Mouse (Mus musculus): Measurements from ENCODE around the gene Xrra1. TPM values are rescaled to one million over a fixed set of nuclear protein-coding genes. Genes with fewer than 3 reads are reported as not detected.
"Not testable (repeated sequence)": the region's sequence is repeated elsewhere in the genome, so short reads cannot be mapped to it uniquely, and the experiment has no call there.

Gene Xrra1
- polyA plus RNA-seq (2012; ENCODE audit: insufficient read depth, insufficient read length, missing spikeins): not detected in 2 replicates

DNA sequence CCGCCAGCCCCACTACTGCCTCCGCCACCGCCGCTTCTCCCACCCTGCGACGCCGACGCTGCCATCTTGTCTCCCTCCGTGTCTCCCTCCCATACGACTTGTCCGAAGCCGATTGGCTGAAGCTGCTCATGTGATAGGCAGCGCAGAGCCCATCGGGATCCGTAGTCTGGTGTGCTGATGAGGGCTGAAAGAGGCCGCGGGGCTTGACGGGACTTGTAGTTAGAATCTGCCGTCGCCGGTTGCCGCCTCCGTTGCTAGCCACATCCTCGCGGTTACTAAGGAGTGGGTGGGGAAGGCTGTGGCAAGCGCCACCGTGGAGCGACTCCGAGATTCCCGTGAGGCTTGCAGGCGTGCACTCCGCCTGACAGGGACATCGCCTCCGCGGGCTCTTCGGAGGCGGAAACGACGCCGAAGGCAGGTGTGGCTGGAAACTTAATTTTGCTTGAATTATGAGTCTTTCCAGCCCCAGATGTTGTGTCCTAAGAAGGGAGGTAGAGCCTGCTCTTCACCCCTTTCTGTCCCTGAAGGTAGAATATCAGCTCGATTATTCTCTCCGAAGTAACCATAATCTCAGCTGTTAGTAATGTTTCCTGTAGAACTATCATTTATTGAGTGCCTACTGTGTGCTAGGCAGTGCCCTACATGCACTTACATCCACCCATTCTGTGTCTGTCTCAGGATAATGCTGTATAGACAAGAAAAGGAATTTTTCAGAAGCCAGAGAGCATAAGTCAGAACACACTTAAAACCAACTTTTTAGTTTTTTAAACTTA lies at the start of gene Xrra1:
Gene Xrra1, plus strand, starts transcription at position 304 of the 773 bp plus-strand sequence.
- H3K4me1 ChIP-seq (ENCODE audit: control insufficient read depth, insufficient read depth, insufficient read length, low read length): peaks cover 7% of the 10 kb centered on the region
- H3K4me3 ChIP-seq (ENCODE audit: insufficient read depth, low read depth, low read length): peak within 1 kb of the TSS; percentile 73
- H3K27ac ChIP-seq (replicated peaks; ENCODE audit: low read depth, low read length): no peak within 1 kb of the TSS

DNA sequence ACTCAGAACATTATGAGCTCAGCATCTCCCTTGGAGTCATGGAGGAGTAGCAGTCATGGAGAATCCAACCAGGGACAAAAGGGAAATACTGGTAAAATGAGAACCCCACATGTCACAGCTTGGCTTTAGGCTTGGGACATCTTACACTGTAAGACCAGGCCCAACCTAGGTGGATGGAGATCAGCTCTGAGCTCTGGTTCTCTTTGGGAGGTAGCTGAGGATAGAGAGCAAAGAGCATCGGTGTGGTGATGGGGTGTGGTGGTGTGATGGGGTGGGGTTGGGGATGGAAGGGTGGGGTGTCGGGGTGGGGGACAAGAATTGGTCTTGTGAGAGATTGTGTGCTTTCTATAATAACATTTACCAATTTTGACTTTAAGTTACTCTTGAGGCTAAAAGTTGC lies 48.1 kb upstream of the Xrra1 start:
- Histone ChIP-seq H3K4me1 (ENCODE audit: control insufficient read depth, insufficient read depth, insufficient read length, low read length) (no peaks in the 10 kb centered on the region), H3K4me3 (ENCODE audit: insufficient read depth, low read depth, low read length) (no peak overlapping the region), H3K27ac (replicated peaks; ENCODE audit: low read depth, low read length) (no peak overlapping the region)

DNA sequence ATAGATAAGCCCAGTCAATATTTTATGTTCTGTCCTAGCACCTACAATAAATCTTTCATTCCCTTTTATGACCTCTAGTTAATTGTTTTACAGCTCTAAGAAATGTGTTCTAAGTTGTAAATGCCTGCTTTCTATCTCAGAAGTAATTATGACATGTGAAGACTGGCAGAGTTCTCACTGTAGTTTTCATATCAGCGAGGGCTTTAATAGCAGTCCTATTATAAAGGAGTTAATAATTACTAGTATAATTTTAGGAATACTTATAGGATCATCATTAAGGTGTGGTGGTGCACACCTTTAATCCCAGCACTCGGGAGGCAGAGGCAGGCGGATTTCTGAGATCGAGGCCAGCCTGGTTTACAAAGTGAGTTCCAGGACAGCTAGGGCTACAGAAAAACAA lies 47.3 kb upstream of the Xrra1 start:
- Histone ChIP-seq H3K27ac (replicated peaks; ENCODE audit: low read depth, low read length) (no peak overlapping the region), H3K4me3 (ENCODE audit: insufficient read depth, low read depth, low read length) (no peak overlapping the region), H3K4me1 (ENCODE audit: control insufficient read depth, insufficient read depth, insufficient read length, low read length) (no peaks in the 10 kb centered on the region)

DNA sequence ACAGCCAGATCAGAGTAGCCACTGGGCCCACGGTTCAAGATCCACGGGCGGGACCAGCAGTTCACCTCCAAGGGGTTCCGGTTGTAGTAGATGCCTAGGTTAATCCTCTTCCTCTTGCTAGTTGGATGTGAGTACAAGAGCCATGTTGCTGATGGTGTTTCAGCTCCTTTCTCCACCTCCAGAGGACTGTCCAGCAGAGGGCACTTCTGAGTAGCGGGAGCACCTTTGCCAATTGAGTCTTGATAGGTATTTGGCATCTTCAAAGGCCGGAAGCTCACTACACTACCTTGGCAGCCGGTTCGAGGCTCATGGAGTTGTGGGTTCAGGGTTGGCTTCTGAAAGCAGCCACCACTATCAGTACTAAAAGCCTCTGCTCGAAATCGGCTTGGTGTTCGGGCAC lies 45.5 kb upstream of the Xrra1 start:
- no peak overlapping the region for H3K27ac ChIP-seq (replicated peaks; ENCODE audit: low read depth, low read length)
- H3K4me1 ChIP-seq (ENCODE audit: control insufficient read depth, insufficient read depth, insufficient read length, low read length): no peaks in the 10 kb centered on the region
- H3K4me3 ChIP-seq (ENCODE audit: insufficient read depth, low read depth, low read length): no peak overlapping the region

DNA sequence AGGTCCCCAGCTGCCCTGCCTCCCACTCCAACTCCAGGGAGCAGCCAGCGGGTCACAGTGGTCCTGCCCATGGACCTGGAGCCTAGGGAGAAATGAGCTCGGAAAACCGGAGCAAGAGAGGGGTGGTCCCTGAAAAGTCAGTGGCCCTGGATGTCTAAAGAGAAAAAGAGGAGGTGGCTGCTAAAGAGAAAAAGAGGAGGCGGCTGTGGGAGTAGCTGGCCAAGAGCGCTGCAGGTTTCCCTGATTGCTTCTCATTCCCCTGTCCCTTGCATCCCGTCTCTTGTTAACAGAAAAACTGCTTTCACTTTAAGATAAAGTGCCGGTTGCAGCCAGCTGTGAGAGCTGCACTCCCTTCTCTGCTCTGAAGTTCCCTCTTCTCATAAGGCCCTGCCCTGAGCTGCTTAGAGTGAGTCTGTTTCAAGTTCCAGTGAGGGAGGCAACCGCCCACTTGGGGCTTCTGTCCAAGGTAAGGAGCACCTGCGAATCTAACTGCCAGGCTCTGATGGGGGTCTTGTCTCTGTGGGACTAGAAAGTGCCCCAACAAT lies 40.7 kb upstream of the Xrra1 start:
- H3K27ac ChIP-seq (replicated peaks; ENCODE audit: low read depth, low read length); H3K4me1 ChIP-seq (ENCODE audit: control insufficient read depth, insufficient read depth, insufficient read length, low read length): not testable (repeated sequence)
- 0 out of 2 replicates have a peak overlapping the region, but pooled peaks have one; percentile 18 for H3K4me3 ChIP-seq (ENCODE audit: insufficient read depth, low read depth, low read length)

DNA sequence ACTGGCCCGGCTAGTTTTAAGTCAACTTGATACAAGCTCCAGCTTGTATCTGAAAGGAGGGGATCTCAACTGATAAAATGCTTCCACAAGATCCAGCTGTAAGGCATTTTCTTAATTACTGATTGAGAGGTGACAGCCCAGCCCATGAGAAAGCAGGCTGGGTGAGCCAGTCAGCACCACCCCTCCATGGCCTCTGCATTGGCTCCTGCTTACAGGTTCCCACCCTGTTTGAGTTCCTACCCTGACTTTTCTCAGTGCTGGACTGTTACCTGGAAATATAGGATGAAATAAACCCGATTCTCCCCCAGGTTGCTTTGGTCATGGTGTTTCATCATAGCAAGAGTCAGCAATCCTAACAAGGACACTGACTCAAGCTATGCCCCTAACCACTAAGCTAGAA lies 37.0 kb upstream of the Xrra1 start:
- Histone ChIP-seq H3K27ac (replicated peaks; ENCODE audit: low read depth, low read length) (no peak overlapping the region), H3K4me1 (ENCODE audit: control insufficient read depth, insufficient read depth, insufficient read length, low read length) (peaks cover 2% of the 10 kb centered on the region; the same call in 1 of the 2 replicates), H3K4me3 (ENCODE audit: insufficient read depth, low read depth, low read length) (no peak overlapping the region)

DNA sequence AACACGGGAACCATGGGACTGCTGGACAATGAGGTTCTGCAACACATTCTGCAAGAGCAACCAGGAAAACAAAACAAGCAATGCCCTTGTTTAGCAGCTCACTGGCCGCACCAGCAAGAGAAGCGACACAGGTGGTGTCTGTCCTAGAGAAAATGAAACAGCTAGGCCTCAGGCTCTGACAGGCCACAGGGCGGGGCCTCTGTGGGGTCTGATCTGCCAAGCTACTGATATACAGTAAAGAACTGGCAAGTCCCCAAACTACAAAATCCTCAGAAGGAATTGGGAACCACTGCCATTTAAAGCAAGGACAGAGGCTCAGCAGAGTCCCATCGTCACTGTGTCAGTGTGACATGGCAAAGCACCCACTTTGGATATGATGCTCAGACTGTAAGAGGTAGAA lies 36.5 kb upstream of the Xrra1 start:
- Histone ChIP-seq H3K4me1 (ENCODE audit: control insufficient read depth, insufficient read depth, insufficient read length, low read length) (peaks cover 2% of the 10 kb centered on the region; the same call in 1 of the 2 replicates), H3K4me3 (ENCODE audit: insufficient read depth, low read depth, low read length) (no peak overlapping the region), H3K27ac (replicated peaks; ENCODE audit: low read depth, low read length) (no peak overlapping the region)

DNA sequence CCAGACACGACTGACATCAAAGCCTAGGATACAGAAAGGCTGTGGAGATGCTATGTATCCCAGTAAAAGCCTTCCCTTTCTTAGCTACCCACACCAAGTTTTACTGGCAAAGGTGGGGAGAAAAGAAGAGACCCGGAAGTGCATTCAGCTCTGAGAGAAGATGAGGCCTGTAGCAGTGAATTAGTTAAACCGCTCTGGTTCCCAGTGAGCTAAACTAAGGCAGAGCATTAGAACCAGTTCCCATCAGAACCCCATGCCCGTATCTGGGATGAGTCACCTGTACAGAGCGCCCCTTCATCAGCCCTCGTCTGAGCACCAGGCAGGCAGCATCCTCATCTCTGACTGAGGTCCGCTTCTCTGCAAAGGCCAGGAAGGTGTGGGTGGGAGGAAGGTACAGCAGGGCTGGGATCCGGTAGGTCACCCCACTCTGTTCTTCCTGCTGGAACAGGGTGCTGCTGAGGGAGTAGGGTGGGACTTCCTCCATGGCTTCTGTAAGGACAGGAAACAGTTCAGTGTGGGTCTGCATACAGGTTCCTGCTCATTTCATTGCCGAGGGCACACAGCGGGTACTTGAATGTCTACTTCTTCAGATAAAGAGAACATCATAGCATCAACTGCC lies 35.8 kb upstream of the Xrra1 start:
- Histone ChIP-seq H3K4me1 (ENCODE audit: control insufficient read depth, insufficient read depth, insufficient read length, low read length) (peaks cover 2% of the 10 kb centered on the region; the same call in 1 of the 2 replicates), H3K27ac (replicated peaks; ENCODE audit: low read depth, low read length) (no peak overlapping the region), H3K4me3 (ENCODE audit: insufficient read depth, low read depth, low read length) (no peak overlapping the region)

DNA sequence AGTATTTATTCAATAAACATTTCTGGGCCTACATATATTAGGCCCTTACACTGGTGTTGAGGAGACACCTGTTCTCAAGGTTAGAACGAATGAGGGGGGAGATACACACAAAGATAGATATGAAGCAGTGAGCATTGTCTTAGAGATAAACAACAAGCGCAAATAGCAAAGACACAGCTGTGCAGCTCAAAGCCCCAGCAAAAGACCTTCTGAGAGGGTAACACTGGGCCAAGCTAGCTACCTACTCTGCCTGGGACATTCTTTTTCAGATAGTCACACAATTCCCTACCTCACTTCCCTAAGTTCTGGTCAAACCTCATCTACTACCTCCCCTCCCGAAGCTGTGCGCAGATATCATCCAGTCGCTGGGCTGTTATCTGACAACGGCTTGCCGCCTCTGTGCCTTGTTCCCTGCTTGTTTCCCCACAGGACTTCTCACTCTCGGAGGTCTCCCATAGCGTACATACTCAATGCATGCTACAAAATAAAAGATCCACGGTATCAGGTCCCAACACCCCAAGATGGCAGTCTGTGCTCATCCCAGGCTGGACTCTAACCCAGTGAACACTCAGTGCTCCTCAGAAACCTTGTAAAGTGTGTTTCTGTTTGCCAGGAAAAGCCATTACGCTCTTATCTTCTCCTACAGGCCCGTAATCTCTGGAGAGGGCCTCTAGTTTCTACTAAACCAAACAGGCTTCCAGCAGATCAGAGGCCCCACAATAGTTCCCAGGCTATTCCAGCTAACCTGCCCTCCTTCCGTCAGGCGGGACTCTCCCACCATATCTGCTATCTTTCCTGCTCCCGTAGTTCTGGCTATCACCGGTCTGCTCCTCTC lies 34.0 kb upstream of the Xrra1 start:
- peaks cover 2% of the 10 kb centered on the region; the same call in 1 of the 2 replicates for H3K4me1 ChIP-seq (ENCODE audit: control insufficient read depth, insufficient read depth, insufficient read length, low read length)
- H3K4me3 ChIP-seq (ENCODE audit: insufficient read depth, low read depth, low read length): no peak overlapping the region
- no peak overlapping the region for H3K27ac ChIP-seq (replicated peaks; ENCODE audit: low read depth, low read length)

DNA sequence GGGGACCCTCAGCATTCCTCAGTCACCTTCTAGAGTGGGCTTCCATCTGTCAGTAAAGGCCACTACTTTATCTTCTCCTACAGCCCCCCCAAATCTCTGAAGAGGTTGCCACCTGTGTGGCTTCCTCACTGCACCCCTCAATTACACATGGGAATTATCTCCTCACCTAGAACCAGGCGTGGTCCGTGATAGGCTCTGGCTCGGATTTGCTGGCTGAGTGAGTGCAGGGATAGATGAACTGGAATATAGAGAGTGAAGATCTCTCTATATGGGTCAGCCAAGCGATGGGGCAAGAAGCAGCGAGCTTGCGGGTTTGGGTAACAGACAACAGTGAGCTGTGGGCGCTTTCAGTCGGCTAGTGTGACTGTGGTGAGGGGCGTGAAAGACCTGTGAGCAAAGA lies 33.4 kb upstream of the Xrra1 start:
- H3K4me3 ChIP-seq (ENCODE audit: insufficient read depth, low read depth, low read length): no peak overlapping the region
- peaks cover 2% of the 10 kb centered on the region; the same call in 1 of the 2 replicates for H3K4me1 ChIP-seq (ENCODE audit: control insufficient read depth, insufficient read depth, insufficient read length, low read length)
- H3K27ac ChIP-seq (replicated peaks; ENCODE audit: low read depth, low read length): no peak overlapping the region

DNA sequence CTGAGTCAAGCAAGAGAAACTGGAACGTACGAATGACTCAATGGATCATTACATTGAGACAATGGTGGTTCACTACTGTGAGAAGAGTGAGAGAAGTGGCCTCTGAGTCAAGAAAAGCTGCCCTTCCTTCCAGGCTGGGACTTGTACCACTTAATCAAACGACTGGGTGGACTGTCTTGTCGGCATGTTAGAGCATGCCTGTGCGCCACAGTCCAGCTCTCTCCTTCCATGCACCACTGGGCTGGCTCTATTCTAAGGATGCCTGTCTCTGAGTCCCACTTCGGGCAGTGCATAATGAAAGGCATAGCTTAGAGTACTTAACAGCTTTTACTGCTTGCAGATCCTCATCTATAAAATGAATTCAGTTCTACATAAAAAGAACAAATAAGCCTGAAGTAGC lies 32.8 kb upstream of the Xrra1 start:
- H3K4me3 ChIP-seq (ENCODE audit: insufficient read depth, low read depth, low read length): no peak overlapping the region
- peaks cover 2% of the 10 kb centered on the region; the same call in 1 of the 2 replicates for H3K4me1 ChIP-seq (ENCODE audit: control insufficient read depth, insufficient read depth, insufficient read length, low read length)
- no peak overlapping the region for H3K27ac ChIP-seq (replicated peaks; ENCODE audit: low read depth, low read length)

DNA sequence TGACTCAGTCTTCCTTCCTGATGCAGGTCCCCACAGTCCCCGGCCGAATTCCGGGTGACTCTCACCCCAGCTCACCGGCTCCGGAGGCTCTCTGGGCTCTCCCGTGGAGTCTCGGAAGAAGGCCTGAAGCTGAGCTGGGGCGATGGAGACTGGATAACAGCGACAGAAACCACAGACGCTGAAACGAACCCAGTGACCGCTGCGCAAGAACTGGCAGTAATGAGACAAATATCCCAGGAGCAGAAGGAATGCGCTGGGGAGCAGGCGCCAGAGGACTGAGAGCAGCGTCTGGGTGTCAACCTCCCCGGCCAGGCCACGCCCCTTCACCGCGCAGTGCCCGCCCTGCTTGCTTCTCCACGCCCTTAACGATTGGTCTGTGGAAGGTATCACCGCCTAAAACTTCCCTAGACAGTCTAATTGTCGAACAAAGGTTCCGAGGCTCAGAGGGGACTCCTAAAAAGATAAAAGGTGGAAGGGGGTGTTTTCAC lies 30.8 kb upstream of the Xrra1 start, which contains the start of gene Neu3:
Gene Neu3, minus strand, starts transcription at position 335 of the 488 bp plus-strand sequence.
- Histone ChIP-seq H3K4me1 (ENCODE audit: control insufficient read depth, insufficient read depth, insufficient read length, low read length) (peaks cover 2% of the 10 kb centered on the region; the same call in 1 of the 2 replicates), H3K4me3 (ENCODE audit: insufficient read depth, low read depth, low read length) (peak within 1 kb of the TSS; percentile 65), H3K27ac (replicated peaks; ENCODE audit: low read depth, low read length) (peak within 1 kb of the TSS; percentile 54)

DNA sequence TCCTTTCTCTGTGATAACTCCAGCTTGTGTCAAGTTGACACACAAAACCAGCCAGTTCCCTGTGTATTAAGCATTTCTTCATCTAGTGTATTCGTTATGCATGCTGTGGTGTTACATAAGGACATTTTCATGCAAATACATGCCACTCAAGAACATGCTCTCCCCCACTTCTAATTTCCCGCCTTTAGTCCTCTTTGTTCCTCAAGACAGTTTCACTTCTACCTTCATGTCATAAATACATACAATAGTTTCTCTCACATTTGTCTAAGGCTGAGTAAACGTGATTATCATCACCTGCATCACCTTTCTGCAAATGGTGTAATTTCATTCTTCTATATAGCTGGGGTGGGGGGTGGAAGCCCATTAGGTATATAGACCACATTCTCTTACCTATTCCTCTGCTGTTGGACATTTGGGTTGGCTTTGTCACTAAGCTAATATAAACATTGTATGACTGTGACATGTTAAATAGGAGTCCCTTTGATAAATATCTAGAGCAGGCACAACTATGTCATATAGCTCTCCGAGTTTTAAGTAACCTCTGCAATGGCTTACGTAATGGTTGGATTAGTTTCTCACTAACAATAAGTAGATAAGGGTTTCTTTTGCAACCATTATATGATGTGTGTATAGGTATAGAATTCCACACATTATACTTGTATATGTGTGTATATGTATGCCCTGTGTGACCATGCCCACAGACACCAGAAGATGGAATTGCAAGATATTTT lies 25.6 kb upstream of the Xrra1 start:
- no peak overlapping the region for H3K4me3 ChIP-seq (ENCODE audit: insufficient read depth, low read depth, low read length)
- no peak overlapping the region for H3K27ac ChIP-seq (replicated peaks; ENCODE audit: low read depth, low read length)
- H3K4me1 ChIP-seq (ENCODE audit: control insufficient read depth, insufficient read depth, insufficient read length, low read length): no peaks in the 10 kb centered on the region

DNA sequence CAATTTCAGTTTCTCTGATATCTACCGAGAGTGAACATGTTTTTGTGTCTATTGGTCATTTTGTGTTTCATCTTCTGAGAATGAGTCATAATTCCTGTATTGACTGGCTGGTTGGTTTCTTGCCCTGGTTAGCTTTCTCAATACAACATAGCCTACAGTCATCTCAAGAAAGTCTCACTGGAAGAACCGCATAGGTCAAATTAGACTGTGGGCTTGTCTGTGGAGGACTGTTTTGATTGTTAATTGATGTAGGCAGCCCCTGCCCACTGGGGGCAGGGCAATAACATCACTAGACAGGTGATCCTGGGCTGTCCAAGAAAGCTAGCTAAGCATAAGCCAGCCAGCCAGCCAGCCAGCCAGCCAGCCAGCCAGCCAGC lies 25.1 kb upstream of the Xrra1 start:
- Histone ChIP-seq H3K4me1 (ENCODE audit: control insufficient read depth, insufficient read depth, insufficient read length, low read length) (no peaks in the 10 kb centered on the region), H3K27ac (replicated peaks; ENCODE audit: low read depth, low read length) (no peak overlapping the region), H3K4me3 (ENCODE audit: insufficient read depth, low read depth, low read length) (no peak overlapping the region)
